38 mouse cellular contexts compared by ENCODE assay signal in the genomic region with DNA sequence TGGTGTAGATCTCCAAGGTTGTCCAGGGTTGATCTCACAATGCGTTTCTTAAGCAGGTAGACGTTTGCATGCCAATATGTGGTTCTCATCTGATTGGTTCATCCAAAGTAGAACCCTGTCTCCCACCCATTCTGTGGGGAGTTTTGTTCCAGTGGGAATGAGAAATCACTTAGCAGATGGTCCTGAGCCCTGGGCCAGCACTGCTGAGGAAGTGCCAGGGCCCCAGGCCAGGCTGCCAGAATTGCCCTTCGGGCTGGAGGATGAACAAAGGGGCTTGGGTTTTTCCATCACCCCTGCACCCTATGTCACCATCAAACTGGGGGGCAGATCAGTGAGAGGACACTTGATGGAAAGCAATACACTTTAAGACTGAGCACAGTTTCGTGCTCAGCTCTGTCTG. TPM values are rescaled to one million over a fixed set of nuclear protein-coding genes. Genes with fewer than 3 reads are reported as not detected.
DNase-seq lines count a peak whose midpoint lies in the region; ATAC-seq and TF ChIP-seq lines count a peak whose summit lies in the region.
"Had no signal": no experiment of that assay in that cellular context is flagged by ENCODE, and none has a peak within 500 bp of the region (broad histone marks: within the 10 kb centered on the region; RNA-seq: fewer than 3 reads in every experiment).

No protein-coding gene starts in this region.

- no peaks in the 10 kb centered on the region for H3K36me3 ChIP-seq in hindbrain, embryonic 16.5 days (ENCODE audit: control insufficient read depth, insufficient read depth, low read length)
- H3K36me3 ChIP-seq in hindbrain, embryonic 12.5 days = no peaks in the 10 kb centered on the region
- H3K36me3 ChIP-seq in liver, postnatal 0 days (replicated peaks; ENCODE audit: insufficient read depth, low read length) = no peaks in the 10 kb centered on the region
- H3K36me3 ChIP-seq: heart, embryonic 12.5 days; hindbrain, embryonic 15.5 days; intestine, embryonic 15.5 days; midbrain, embryonic 10.5 days; neural tube, embryonic 12.5 days had no signal

- TF ChIP-seq EP300 in liver, postnatal 0 days (IDR thresholded peaks at IDR 0.05; ENCODE audit: low read depth) = no peak

- peak; percentile 61 for ATAC-seq in hindbrain, embryonic 16.5 days
- no peak for ATAC-seq in hindbrain, embryonic 12.5 days (ENCODE audit: low FRiP score)
- 0 out of 2 replicates have a peak, but pooled peaks have one; percentile 59 for ATAC-seq in cerebellum, adult (ENCODE audit: insufficient number of reproducible peaks, low FRiP score, low TSS enrichment)
- no peak for ATAC-seq in liver, postnatal 0 days
- ATAC-seq: activated CD4-positive, CD25-positive, alpha-beta regulatory T cell, adult 4 months; intestine, embryonic 15.5 days; midbrain, embryonic 16.5 days had no signal

- H3K4me2 ChIP-seq in hindbrain, embryonic 16.5 days (ENCODE audit: low read length) = no peak overlapping the region
- H3K4me2 ChIP-seq in hindbrain, embryonic 12.5 days (replicated peaks) = no peak overlapping the region
- H3K4me2 ChIP-seq in liver, postnatal 0 days (ENCODE audit: low read depth, low read length) = no peak overlapping the region
- H3K4me2 ChIP-seq: heart, embryonic 12.5 days; hindbrain, embryonic 15.5 days; intestine, embryonic 15.5 days; lung, embryonic 14.5 days; neural tube, embryonic 12.5 days had no signal

- peak; percentile 71 to 80 for DNase-seq in cerebellum, adult 2 months
- DNase-seq in cerebellum, postnatal 14 days = peak; percentile 80 to 89
- DNase-seq in gastrocnemius, postnatal 10 days = no peak
- DNase-seq in liver, postnatal 0 days = no peak
- DNase-seq in layer of hippocampus, adult 9-11 months = no peak
- DNase-seq: adrenal gland, adult 2 months; adrenal gland, postnatal 36 days; gastrocnemius, postnatal 36 days; heart, adult 18-20 months; heart, postnatal 4 days; kidney, adult 8-10 months; kidney, postnatal 4 days; layer of hippocampus, postnatal 36 days; liver; lung, embryonic 14.5 days; lung, postnatal 14 days; thymus, postnatal 4 days had no signal

- 76% methylated on average over 4 of the region's 4 CpGs for WGBS in hindbrain, embryonic 16.5 days
- 88% methylated on average over 4 of the region's 4 CpGs for WGBS in hindbrain, embryonic 12.5 days
- 18% methylated on average over 4 of the region's 4 CpGs for WGBS in cerebellum, adult 2 months
- 78% methylated on average over 4 of the region's 4 CpGs for whole genome bisulfite sequencing in liver, postnatal 0 days (ENCODE audit: insufficient replicate concordance)

- no peak overlapping the region for H3K9ac ChIP-seq in hindbrain, embryonic 16.5 days (ENCODE audit: low read depth, low read length)
- H3K9ac ChIP-seq in hindbrain, embryonic 12.5 days = no peak overlapping the region
- no peak overlapping the region for H3K9ac ChIP-seq in liver, postnatal 0 days (replicated peaks)
- H3K9ac ChIP-seq: heart, embryonic 12.5 days; hindbrain, embryonic 15.5 days; intestine, embryonic 15.5 days; liver, embryonic 14.5 days; lung, embryonic 14.5 days; neural tube, embryonic 12.5 days had no signal

- H3K9me3 ChIP-seq in hindbrain, embryonic 16.5 days (ENCODE audit: control insufficient read depth, low read length) = no peaks in the 10 kb centered on the region
- H3K9me3 ChIP-seq in hindbrain, embryonic 12.5 days (replicated peaks) = no peaks in the 10 kb centered on the region
- no peaks in the 10 kb centered on the region for H3K9me3 ChIP-seq in liver, postnatal 0 days (ENCODE audit: low read length)
- H3K9me3 ChIP-seq: heart, embryonic 12.5 days; hindbrain, embryonic 15.5 days; intestine, embryonic 15.5 days; midbrain, embryonic 10.5 days; neural tube, embryonic 12.5 days had no signal

- no peak for TF ChIP-seq CTCF in cerebellum, adult 2 months (IDR thresholded peaks at IDR 0.05; ENCODE audit: borderline replicate concordance, insufficient read depth, low read depth, low read length)
- no peak for TF ChIP-seq CTCF in liver, postnatal 0 days (IDR thresholded peaks at IDR 0.05; ENCODE audit: low read depth)

- no peak for TF ChIP-seq POLR2A in cerebellum, adult 2 months (IDR thresholded peaks at IDR 0.05; ENCODE audit: borderline replicate concordance, insufficient read depth, low read length)

- H3K27me3 ChIP-seq in hindbrain, embryonic 16.5 days (replicated peaks; ENCODE audit: control insufficient read depth, insufficient read depth, low read length) = no peaks in the 10 kb centered on the region
- H3K27me3 ChIP-seq in hindbrain, embryonic 12.5 days = no peaks in the 10 kb centered on the region
- H3K27me3 ChIP-seq in cerebellum, adult 2 months (ENCODE audit: control insufficient read depth, insufficient read depth, low read length) = no peaks in the 10 kb centered on the region
- no peaks in the 10 kb centered on the region for H3K27me3 ChIP-seq in liver, postnatal 0 days (ENCODE audit: insufficient read depth, low read length)
- H3K27me3 ChIP-seq: hindbrain, embryonic 15.5 days; intestine, embryonic 15.5 days; neural tube, embryonic 12.5 days had no signal

- H3K4me3 ChIP-seq in hindbrain, embryonic 16.5 days (ENCODE audit: low read length) = no peak overlapping the region
- no peak overlapping the region for H3K4me3 ChIP-seq in hindbrain, embryonic 12.5 days
- no peak overlapping the region for H3K4me3 ChIP-seq in cerebellum, adult 2 months (replicated peaks; ENCODE audit: insufficient read depth, low read depth, low read length)
- no peak overlapping the region for H3K4me3 ChIP-seq in liver, postnatal 0 days (ENCODE audit: low read depth, low read length)
- H3K4me3 ChIP-seq: heart, embryonic 12.5 days; hindbrain, embryonic 15.5 days; intestine, embryonic 15.5 days; midbrain, embryonic 10.5 days; myocyte; neural tube, embryonic 12.5 days had no signal

- H3K4me1 ChIP-seq in hindbrain, embryonic 16.5 days (ENCODE audit: control insufficient read depth, insufficient read depth, low read depth, low read length) = no peaks in the 10 kb centered on the region
- H3K4me1 ChIP-seq in hindbrain, embryonic 12.5 days = no peaks in the 10 kb centered on the region
- peaks cover 34% of the 10 kb centered on the region for H3K4me1 ChIP-seq in cerebellum, adult 2 months (ENCODE audit: control insufficient read depth, insufficient read depth, low read length)
- H3K4me1 ChIP-seq in liver, postnatal 0 days (ENCODE audit: insufficient read depth) = no peaks in the 10 kb centered on the region
- H3K4me1 ChIP-seq: heart, embryonic 12.5 days; hindbrain, embryonic 15.5 days; intestine, embryonic 15.5 days; neural tube, embryonic 12.5 days had no signal

- H3K27ac ChIP-seq in hindbrain, embryonic 16.5 days (ENCODE audit: low read depth, low read length) = no peak overlapping the region
- H3K27ac ChIP-seq in hindbrain, embryonic 12.5 days = no peak overlapping the region
- no peak overlapping the region for H3K27ac ChIP-seq in cerebellum, adult 2 months (ENCODE audit: insufficient read depth, low read length)
- H3K27ac ChIP-seq in liver, postnatal 0 days (ENCODE audit: low read depth) = no peak overlapping the region
- H3K27ac ChIP-seq: hindbrain, embryonic 15.5 days; intestine, embryonic 15.5 days; kidney, postnatal 0 days; liver, embryonic 14.5 days; midbrain, embryonic 10.5 days; neural tube, embryonic 12.5 days had no signal

RNA-seq across cellular contexts. Expression of gene Lep, which starts 12.2 kb away (rescaled TPM):
- not detected in 2 replicates for polyA plus RNA-seq in hindbrain, embryonic 16.5 days (2015; fragmentation: Nextera tagmentation; extraction: Ambion mirVana)
- not detected in 2 replicates for polyA plus RNA-seq in hindbrain, embryonic 12.5 days (2016; fragmentation: Nextera tagmentation; extraction: Ambion mirVana)
- not detected in 2 replicates for polyA plus RNA-seq in cerebellum, adult 2 months (2012; rRNA removed)
- total RNA-seq in gastrocnemius, postnatal 10 days (2021) = 1 to 10 TPM; 1.1 to 2.0 TPM
- polyA plus RNA-seq in liver, postnatal 0 days (2015; fragmentation: Nextera tagmentation; extraction: Ambion mirVana) = not detected in 2 replicates
- total RNA-seq: layer of hippocampus, adult 8-10 months; layer of hippocampus, postnatal 36 days; left cerebral cortex, postnatal 10 days; megakaryocyte progenitor cell, adult 5-6 weeks had no signal
- polyA plus RNA-seq: activated CD4-positive, CD25-positive, alpha-beta regulatory T cell, adult 4 months; embryonic facial prominence, embryonic 11.5 days; heart, embryonic 12.5 days; heart, postnatal 0 days; hindbrain, embryonic 15.5 days; intestine, embryonic 15.5 days; kidney, postnatal 0 days; limb, embryonic 11.5 days; liver, embryonic 14.5 days; lung, embryonic 14.5 days; midbrain, embryonic 10.5 days; midbrain, embryonic 16.5 days; myocyte; neural tube, embryonic 12.5 days; small intestine, adult 2 months; stomach, embryonic 14.5 days had no signal

Comparison
In these comparisons a context has a peak if more than half of its experiments do, and no peak if none do; other contexts are left out.
1. ATAC-seq: peak in hindbrain, embryonic 16.5 days (single experiment) and cerebellum, adult (single experiment); none in hindbrain, embryonic 12.5 days (single experiment) and liver, postnatal 0 days (single experiment).
2. DNase-seq: peak in cerebellum, adult 2 months (2 of 2) and cerebellum, postnatal 14 days (2 of 2); none in gastrocnemius, postnatal 10 days (single experiment), liver, postnatal 0 days (single experiment) and layer of hippocampus, adult 9-11 months (single experiment).